Mouse (Mus musculus) Patski (cell line): ENCODE measurements at regions not wholly inside any gene's neighbourhood (a gene's known extent, or its start where the extent isn't known, plus 50 kb on each side); places are given as distances from the start of the nearest gene placed in this dataset.

Experiments
- ATAC-seq: fragments of 100-300 bp; one replicate; pipeline ENCODE4 v1.8.0; 2021
- CTCF ChIA-PET: fragments of 350-600 bp; sonication (Branson Sonifier 250); formaldehyde crosslinking; loops from one replicate; lab custom pipeline; 2022; ENCODE audit warnings: inconsistent platforms; lab: Charles Lee
- POLR2A ChIA-PET: fragments of 350-600 bp; sonication (Branson Sonifier 250); formaldehyde crosslinking; loops from one replicate; lab custom pipeline; 2022; ENCODE audit warnings: antibody characterized with exemption, inconsistent platforms; lab: Charles Lee
- DNase-seq: peaks from one replicate; pipeline ENCODE4 v3.0.0-alpha.2; 2011; ENCODE audit warnings: low read depth, low spot score
- H3K27me3 ChIP-seq: fragments of 371-371 bp; one replicate; pipeline ENCODE4 v1.5.1; 2021
- CTCF ChIP-seq: fragments of 100-300 bp; IDR thresholded peaks from one replicate; pipeline ENCODE4 v1.5.1; 2021
- in situ Hi-C: fragments of 300-500 bp; cut with MboI; formaldehyde crosslinking; loops from 3 replicates; pipeline ENCODE4 v1.11.1; 2018; ENCODE audit warnings: low pct_unique_long_range_greater_than_20kb, mixed read lengths

DNA sequence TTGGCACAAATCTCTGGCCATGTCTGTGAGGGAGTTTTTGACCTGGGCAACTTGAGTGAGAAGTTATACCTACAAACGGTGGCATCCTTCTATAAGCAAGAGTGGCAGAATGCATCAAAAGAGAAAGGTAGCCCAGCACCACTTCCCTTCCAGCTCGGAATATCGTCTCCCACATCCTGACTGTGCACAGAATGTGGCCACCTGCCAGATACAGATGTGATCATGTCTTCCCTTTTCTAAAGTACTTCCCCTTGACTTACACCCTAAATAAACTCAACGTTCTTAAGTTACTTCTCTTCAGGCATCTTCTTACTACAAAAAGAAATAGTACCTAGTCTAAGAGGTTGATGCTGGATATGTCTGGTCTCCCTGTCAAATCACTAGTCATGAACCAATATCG lies 175.2 kb upstream of the 2610001J05Rik start:
- no peak for ATAC-seq

DNA sequence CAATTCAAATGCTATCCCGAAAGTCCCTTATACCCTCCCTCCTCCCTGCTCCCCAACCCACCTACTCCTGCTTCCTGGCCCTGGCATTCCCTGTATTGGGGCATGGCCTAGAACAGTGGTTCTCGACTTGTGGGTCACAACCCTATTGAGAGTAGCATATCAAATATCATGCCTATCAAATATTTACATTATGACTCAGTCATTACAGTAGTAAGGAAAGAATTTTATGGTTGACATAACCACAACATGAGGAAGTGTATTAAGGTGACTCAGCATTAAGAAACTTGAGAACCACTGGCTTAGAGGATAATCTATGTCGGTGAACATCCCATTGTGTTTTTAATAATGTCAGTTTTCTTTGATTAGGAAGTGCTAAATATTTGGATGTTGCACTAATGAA lies 173.3 kb upstream of the 2610001J05Rik start:
- DNase-seq (no peak), ATAC-seq (peak; percentile 71)
- POLR2A ChIA-PET = no interaction called here
- CTCF ChIA-PET = no interaction called here
- in situ Hi-C loops = no loop called here
- no peak for TF ChIP-seq CTCF
- H3K27me3 ChIP-seq = no peaks in the 10 kb centered on the region

More for the DNA sequence above, 175.2 kb upstream of the 2610001J05Rik start:
- in situ Hi-C loops = no loop called here
- ChIA-PET CTCF (no interaction called here), POLR2A (no interaction called here)
- no peak for DNase-seq
- TF ChIP-seq CTCF = no peak
- H3K27me3 ChIP-seq = no peaks in the 10 kb centered on the region

DNA sequence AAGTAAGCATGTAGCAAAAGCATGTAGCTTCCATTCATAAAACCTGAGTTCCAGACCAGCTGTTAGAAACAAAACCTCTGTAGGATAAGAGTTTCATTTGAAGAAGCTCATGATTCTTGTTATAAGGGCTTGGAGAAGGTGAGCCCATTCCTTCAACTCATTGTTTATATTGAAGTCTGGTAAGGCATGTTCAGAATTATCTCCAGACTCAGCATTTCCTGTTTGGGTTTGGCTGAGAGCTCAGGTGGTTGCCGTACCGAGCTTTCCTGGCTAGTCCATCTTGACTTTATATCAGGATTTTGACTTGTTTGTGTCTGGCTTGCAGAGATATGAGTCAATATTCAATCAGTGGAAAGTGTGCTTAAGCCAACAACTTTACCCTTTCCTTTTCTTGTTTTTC lies 154.6 kb upstream of the 2610001J05Rik start:
- ChIA-PET POLR2A (no interaction called here), CTCF (no interaction called here)
- in situ Hi-C loops = no loop called here
- no peak for TF ChIP-seq CTCF
- DNase-seq (no peak), ATAC-seq (no peak)
- no peaks in the 10 kb centered on the region for H3K27me3 ChIP-seq

DNA sequence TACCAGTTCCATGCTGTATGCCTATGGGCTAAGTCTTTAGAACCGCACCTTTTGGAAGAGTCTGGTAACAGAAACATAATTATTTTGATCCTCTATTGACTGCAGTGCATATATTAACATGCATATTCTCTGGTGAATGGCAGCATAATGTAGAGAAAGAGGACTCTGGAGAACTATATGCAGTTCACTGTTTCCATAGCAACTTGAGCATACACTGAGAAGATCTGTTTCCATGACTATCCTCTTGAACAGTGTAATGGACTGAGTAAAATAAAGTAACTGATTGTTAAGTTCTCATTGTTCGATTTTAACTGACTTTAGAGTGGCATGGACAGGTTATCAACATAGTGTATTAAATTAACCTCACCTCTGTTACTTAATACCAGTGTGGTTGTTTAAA lies 147.6 kb upstream of the 2610001J05Rik start:
- TF ChIP-seq CTCF = no peak
- POLR2A ChIA-PET = no interaction called here
- CTCF ChIA-PET = no interaction called here
- no peaks in the 10 kb centered on the region for H3K27me3 ChIP-seq
- in situ Hi-C loops = no loop called here
- no peak for DNase-seq
- no peak for ATAC-seq

DNA sequence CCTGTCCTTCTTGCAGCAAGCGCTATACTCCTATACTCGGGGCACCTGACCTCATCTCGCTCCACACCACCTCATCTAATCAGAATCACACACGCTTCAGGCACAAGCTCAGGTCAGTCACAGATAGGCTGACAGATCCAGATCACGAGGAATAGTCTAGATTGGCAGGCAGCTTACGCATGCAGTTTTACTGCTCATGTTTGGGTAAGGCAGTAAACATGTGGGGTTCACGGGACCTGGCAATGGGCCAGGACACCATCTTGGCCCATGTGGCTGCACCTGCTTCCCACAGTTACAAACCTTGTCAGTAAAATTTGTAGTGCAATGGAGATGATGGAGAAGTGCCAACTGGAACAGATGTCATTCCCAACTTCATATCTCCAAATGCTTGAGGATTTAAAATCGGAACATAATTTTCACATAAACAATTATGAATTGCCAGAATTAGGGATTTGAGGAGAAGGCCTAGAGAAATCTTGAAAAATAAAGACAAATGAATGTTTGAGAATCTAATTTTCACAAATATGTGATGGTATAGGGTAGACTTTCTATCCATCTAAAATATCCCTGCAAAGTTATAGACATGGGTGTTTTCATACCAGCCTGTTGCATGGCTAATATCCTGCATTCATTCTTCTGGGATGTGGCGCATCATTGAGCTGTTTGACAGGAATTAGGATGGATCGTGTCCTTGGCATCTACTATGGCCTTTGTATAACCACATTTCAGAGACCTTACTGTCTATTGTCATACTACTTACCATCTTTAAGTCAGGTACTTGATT lies 111.5 kb upstream of the 2610001J05Rik start:
- POLR2A ChIA-PET = no interaction called here
- TF ChIP-seq CTCF = no peak
- CTCF ChIA-PET = interaction anchor here (0.8 kb wide), 1 partner anchor 14 kb away, joined by 3 read pairs; no protein-coding TSS in a partner anchor
- ATAC-seq (no peak), DNase-seq (no peak)
- in situ Hi-C loops = no loop called here
- no peaks in the 10 kb centered on the region for H3K27me3 ChIP-seq

DNA sequence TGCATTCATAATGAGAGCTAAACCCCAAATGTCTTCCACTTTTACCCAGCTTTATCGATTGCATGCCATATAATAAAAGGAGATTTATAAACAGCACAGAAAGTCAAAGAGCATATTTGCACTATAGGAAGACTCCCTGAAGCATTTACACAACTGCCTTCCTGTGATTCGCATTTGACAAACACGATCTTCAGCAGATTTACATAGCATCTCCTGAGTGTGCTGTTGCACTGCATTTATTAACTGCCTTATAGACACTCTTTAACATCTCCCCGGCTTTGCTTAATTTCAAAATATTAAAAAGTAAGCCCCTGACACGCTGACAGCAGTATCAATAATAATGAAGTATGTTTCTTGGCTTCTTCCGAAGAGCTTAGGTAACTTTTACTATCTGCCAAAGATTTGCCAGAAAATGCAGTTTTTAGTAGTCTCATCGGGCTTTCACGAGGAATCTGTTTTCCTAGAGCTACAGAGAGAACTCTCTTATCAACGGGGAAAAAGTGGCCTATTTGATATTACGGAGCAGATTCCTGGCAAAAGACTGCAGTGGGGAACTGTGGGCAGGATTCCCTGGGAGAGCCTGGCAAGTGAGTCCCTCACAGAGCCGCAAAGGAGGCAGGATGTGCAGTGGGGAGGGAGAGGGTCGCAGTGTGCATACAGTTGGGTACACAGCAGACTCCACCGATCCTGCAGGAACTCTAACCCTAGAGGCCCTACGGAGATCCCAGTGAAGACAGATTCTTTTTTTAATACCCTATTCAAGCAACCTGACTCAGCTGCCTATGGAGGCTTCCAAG lies 103.6 kb upstream of the 2610001J05Rik start:
- H3K27me3 ChIP-seq = no peaks in the 10 kb centered on the region
- in situ Hi-C loops = no loop called here
- ChIA-PET POLR2A (no interaction called here), CTCF (interaction anchor here (0.7 kb wide), 1 partner anchor 13 kb away, joined by 3 read pairs; no protein-coding TSS in a partner anchor)
- ATAC-seq (no peak), DNase-seq (no peak)
- TF ChIP-seq CTCF = no peak

DNA sequence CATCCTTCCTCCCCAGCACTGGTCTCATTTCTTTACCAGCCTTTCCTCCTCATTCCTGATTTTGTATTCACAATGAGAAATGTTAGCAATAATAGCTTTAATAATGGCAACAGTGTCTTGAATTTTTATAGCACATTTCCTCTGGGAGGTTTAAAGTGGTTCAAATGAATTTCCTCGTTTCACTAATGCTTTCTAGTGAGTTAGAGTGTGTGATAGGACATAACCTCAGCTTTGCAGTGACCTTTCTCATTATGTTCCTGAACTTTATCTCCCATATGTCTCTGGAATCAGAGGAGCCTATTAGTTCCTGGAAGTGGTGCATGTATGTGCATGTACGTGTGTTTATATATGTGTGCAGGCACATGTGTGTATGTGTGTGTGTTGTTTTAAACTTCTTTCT lies 93.2 kb upstream of the 2610001J05Rik start:
- no peak for TF ChIP-seq CTCF
- CTCF ChIA-PET = no interaction called here
- H3K27me3 ChIP-seq = no peaks in the 10 kb centered on the region
- ATAC-seq = no peak
- POLR2A ChIA-PET = interaction anchor here (0.6 kb wide), 1 partner anchor 227 kb away, joined by 3 read pairs; no protein-coding TSS in a partner anchor
- no peak for DNase-seq
- in situ Hi-C loops = no loop called here

DNA sequence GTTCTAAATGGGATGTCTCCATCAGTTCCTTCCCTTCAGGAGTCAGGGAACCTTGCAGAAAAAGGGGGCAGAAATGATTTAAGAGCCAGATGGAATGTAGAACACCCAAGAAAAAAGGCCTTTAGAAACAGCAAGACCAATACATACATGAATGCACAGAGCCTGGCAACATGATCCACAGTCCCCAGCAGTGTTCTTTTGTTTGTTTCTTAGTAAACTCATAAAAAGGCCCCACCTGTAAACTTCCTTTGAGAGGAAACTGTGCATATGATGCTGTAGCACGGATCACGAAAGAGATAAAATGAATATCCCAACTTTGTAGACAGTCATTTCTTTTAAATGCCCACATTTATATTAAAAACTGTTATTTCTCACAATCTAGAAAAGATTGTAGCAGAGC lies 92.7 kb upstream of the 2610001J05Rik start:
- ChIA-PET CTCF (no interaction called here), POLR2A (interaction anchor here (0.6 kb wide), 1 partner anchor 226 kb away, joined by 3 read pairs; no protein-coding TSS in a partner anchor)
- H3K27me3 ChIP-seq = no peaks in the 10 kb centered on the region
- ATAC-seq (no peak), DNase-seq (no peak)
- in situ Hi-C loops = no loop called here
- TF ChIP-seq CTCF = no peak

DNA sequence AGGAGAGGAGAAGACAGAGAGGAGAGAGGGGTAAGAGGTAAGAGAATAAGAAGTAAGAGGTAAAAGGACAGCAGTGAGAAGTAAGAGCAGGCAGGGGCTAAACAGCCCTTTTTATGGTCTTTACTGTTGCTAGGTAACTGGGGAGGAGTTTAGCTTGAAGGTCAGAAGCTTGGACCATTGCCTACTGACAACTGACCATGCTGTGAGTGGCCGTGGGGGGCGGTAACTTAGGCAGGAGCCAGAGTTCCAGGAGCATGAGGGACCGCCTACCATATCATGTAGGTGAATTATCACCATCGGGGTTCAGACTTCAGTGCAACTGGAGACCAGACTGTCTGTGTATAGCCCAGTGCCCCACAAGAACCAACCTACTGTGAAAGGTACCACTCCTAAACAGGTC lies 78.3 kb upstream of the 2610001J05Rik start:
- H3K27me3 ChIP-seq = no peaks in the 10 kb centered on the region
- TF ChIP-seq CTCF = no peak
- in situ Hi-C loops = no loop called here
- ATAC-seq = no peak
- ChIA-PET POLR2A (no interaction called here), CTCF (no interaction called here)
- DNase-seq = no peak

DNA sequence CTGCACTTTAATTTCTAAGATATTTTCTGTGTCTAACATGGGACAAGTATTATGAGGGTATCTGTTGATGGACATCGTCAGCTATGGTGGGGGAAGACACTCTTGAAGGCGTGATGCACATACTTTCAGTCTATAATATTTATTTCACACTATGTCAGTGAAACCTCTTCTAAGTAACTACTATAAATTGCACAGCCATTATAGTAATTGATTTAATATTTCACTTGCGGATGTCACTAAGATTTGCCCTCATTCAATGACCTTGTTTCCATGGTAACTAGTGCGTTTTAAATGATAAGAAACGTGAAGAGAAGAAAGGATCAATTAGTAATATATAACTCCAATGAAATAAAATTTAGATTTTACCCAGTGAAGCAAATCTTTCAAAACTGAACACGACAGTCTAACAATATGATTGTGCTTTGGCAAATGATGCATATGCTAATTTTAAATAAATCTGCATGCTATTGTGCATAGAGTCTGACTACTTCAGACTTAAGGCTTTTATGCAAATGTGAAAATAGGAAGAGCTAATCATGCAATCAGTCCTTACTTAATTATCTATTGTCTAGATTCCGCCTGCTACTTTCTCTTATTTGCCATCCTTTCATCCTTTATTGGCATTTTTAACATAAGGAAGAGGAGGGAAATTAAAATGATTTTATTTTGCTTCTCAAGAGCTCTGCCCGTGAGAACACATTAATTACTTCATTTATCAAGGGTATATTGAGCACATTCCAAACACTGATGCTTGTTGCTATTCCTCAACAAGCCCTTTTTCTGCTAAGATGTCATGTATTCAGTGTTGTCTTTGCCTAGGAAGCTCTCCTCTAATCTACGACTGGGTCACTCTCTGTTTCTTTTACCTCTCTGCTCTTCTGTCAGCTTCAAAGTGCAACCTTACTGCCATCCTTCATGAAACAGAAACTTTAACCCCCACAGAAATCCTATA lies 49.8 kb upstream of the 2610001J05Rik start:
- no peak for TF ChIP-seq CTCF
- ChIA-PET POLR2A (no interaction called here), CTCF (no interaction called here)
- no peak for ATAC-seq
- in situ Hi-C loops = no loop called here
- DNase-seq = no peak
- H3K27me3 ChIP-seq = no peaks in the 10 kb centered on the region
